Mouse (Mus musculus): ENCODE measurements around the gene Ccr7.

GRCm38 (mm10) chr11:99151333-99151930 is 3.4 kb downstream of the Ccr7 start:
- TF ChIP-seq EP300 (IDR thresholded peaks at IDR 0.05; ENCODE audit: low read length) (no peak), NELFE (IDR thresholded peaks at IDR 0.05; ENCODE audit: low read depth, low read length) (peak; percentile 40; the same call in 1 of the 2 replicates), HCFC1 (IDR thresholded peaks at IDR 0.05; ENCODE audit: low read depth, low read length) (no peak), POLR2A (IDR thresholded peaks at IDR 0.05; ENCODE audit: low read depth, low read length) (no peak), CTCF (conservative IDR thresholded peaks at IDR 0.05 in 1 of 2, IDR thresholded peaks at IDR 0.05 in 1 of 2; ENCODE audit: low read depth in 2 of 2, low read length in 2 of 2) (no peak), TCF12 (IDR thresholded peaks at IDR 0.05; ENCODE audit: low read depth, low read length) (peak; percentile 48; the same call in 1 of the 2 replicates), UBTF (IDR thresholded peaks at IDR 0.05; ENCODE audit: low read depth, low read length) (peak; percentile 23; the same call in 1 of the 2 replicates)
